Mouse (Mus musculus) limb, embryonic 14.5 days (tissue): ENCODE data around the gene Smpd2. TPM values are rescaled to one million over a fixed set of nuclear protein-coding genes. Genes with fewer than 3 reads are reported as not detected.
A peak's percentile ranks its signal among the peaks of the same experiment; 100 is the strongest.

Source experiments
- ATAC-seq: fragments of 200-750 bp; cut with Nextera tagmentation; 2 replicates; pipeline ENCODE4 v1.8.0; 2017; ENCODE audit warnings: low read depth, moderate number of reproducible peaks, moderate TSS enrichment; ENCODE audit not compliant: low FRiP score
- DNase-seq: peaks from one replicate; pipeline ENCODE4 v3.0.0-alpha.2; 2015; ENCODE audit warnings: low spot score
- H3K27ac ChIP-seq: fragments of 300-500 bp; sonication (generic); replicated peaks from 2 replicates; pipeline ENCODE4 v1.5.1; 2014; ENCODE audit warnings: low read depth, mild to moderate bottlenecking, low read length, moderate library complexity, mixed read lengths
- H3K27me3 ChIP-seq: fragments of 300-500 bp; sonication (generic); 2 replicates; pipeline ENCODE4 v1.6.1; 2014; ENCODE audit warnings: low read length, mixed read lengths; ENCODE audit not compliant: control insufficient read depth, insufficient read depth
- H3K36me3 ChIP-seq: fragments of 300-500 bp; sonication (generic); 2 replicates; pipeline ENCODE4 v1.6.1; 2014; ENCODE audit warnings: mild to moderate bottlenecking, low read length, moderate library complexity, mixed read lengths; ENCODE audit not compliant: control insufficient read depth, insufficient read depth
- H3K4me1 ChIP-seq: fragments of 300-500 bp; sonication (generic); 2 replicates; pipeline ENCODE4 v1.6.1; 2014; ENCODE audit warnings: antibody characterized with exemption, low read length, mixed read lengths; ENCODE audit not compliant: control insufficient read depth, insufficient read depth
- H3K4me2 ChIP-seq: fragments of 300-500 bp; sonication (generic); replicated peaks from 2 replicates; pipeline ENCODE4 v1.6.1; 2014; ENCODE audit warnings: low read depth, mild to moderate bottlenecking, low read length, moderate library complexity; ENCODE audit not compliant: severe bottlenecking
- H3K4me3 ChIP-seq: fragments of 300-500 bp; sonication (generic); replicated peaks from 2 replicates; pipeline ENCODE4 v1.5.1; 2014; ENCODE audit warnings: low read length
- H3K9ac ChIP-seq: fragments of 300-500 bp; sonication (generic); 2 replicates; pipeline ENCODE4 v1.6.1; 2014; ENCODE audit warnings: mild to moderate bottlenecking, low read depth, low read length, moderate library complexity; ENCODE audit not compliant: severe bottlenecking
- H3K9me3 ChIP-seq: fragments of 300-500 bp; sonication (generic); 2 replicates; pipeline ENCODE4 v1.6.1; 2016; ENCODE audit warnings: low read length; ENCODE audit not compliant: control insufficient read depth
- POLR2A ChIP-seq: fragments of 200-500 bp; IDR thresholded peaks from 2 replicates; pipeline ENCODE4 v1.8.0; 2012; ENCODE audit warnings: inconsistent platforms, mild to moderate bottlenecking, moderate library complexity, borderline replicate concordance; ENCODE audit not compliant: insufficient read depth, insufficient read length; ENCODE audit errors: extremely low read depth
- WGBS: fragments of 180-500 bp; shearing (Covaris S2); extraction: QIAGEN DNeasy Blood & Tissue Kit; methylation state at CpG from one replicate; pipeline ENCODE4 v1.1.7; 2014; 5-methylcytosine and 5-hydroxymethylcytosine counted together
- polyA plus RNA-seq, 2 experiments: library from polyadenylated mRNA; depleted of rRNA in 1 of 2; stranded (reverse) in 1 of 2; unstranded in 1 of 2; fragments of >200 nt; fragmentation: Nextera tagmentation in 1 of 2; extraction: Ambion mirVana in 1 of 2; gene quantifications; 2 replicates each; pipeline versions ENCODE4 v1.2.1 to v1.2.3; 2012 to 2014

Gene Smpd2
- polyA plus RNA-seq, 2 experiments: 46.2 to 75.2 TPM

DNA sequence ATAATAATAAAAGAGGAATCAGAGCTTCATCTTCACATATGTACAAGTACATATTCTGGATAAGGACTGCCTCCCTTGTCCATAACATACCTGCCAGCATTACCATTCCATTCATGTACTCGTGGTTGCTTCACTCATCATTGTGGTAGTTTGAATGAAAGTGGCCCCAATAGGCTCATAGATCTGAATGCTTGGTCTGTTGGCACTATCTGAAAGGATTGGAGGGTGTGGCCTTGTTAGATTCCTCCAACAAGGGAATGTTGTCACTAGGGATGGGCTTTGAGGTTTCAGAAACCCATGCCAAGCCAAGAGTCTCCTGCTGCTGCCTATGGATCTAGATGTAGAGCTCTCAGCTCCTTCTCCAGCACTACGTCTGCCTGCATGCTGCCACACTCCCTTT lies 45.8 kb upstream of the Smpd2 start:
- ATAC-seq: no peak
- no peak for DNase-seq
- no peaks in the 10 kb centered on the region for H3K27me3 ChIP-seq
- 96% methylated on average over 2 of the region's 2 CpGs for WGBS
- peaks cover 52% of the 10 kb centered on the region for H3K36me3 ChIP-seq
- H3K9me3 ChIP-seq: no peaks in the 10 kb centered on the region
- H3K4me3 ChIP-seq: no peak overlapping the region
- H3K4me2 ChIP-seq: no peak overlapping the region
- no peaks in the 10 kb centered on the region for H3K4me1 ChIP-seq
- no peak overlapping the region for H3K27ac ChIP-seq
- TF ChIP-seq POLR2A: no peak
- H3K9ac ChIP-seq: no peak overlapping the region

DNA sequence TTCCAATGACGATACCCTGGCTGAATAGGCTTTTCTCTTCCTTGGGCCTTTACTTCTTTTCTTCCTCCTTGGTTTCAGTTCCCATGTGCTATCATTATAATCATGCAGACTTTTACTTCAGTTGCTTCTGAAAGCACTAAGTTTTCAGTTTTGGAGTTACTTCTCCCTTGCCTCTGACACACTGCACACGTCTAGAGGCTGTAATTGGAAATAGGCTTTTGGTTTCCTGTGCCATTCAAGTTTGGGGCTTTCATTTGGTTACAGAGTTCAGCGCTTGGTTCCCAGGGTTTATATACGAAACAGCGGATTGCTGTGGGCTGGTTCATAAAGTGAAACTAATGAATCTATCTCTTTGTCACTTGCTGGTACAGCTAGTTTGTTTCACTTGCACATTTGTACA lies 39.8 kb upstream of the Smpd2 start:
- Histone ChIP-seq H3K9me3 (no peaks in the 10 kb centered on the region), H3K27me3 (no peaks in the 10 kb centered on the region), H3K4me1 (no peaks in the 10 kb centered on the region), H3K4me2 (no peak overlapping the region), H3K4me3 (no peak overlapping the region), H3K9ac (no peak overlapping the region), H3K27ac (no peak overlapping the region), H3K36me3 (peaks cover 71% of the 10 kb centered on the region)
- no peak for TF ChIP-seq POLR2A
- DNase-seq (no peak), ATAC-seq (no peak)
- 82% methylated on average over 5 of the region's 5 CpGs for WGBS

DNA sequence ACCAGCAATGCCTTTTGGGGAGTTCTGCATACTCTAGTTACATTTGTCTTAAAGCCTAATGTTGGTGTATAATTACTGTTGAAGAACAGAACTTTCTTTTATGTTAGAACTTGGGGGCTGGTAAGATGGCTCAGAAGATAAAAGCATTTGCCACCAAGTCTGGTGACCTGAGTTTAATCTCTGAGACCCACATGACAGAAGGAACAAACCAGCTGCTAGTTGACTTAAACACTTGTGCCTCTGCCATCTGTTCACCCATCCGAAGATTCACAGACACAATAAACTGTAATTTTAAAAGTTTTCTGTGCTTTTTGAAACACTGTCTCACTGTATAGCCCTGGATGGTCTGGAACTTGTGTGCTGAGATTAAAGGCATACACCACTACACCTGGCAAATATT lies 35.5 kb upstream of the Smpd2 start:
- no peaks in the 10 kb centered on the region for H3K9me3 ChIP-seq
- H3K9ac ChIP-seq: no peak overlapping the region
- WGBS: 77% methylated on average over 1 of the region's 1 CpGs
- no peak overlapping the region for H3K4me2 ChIP-seq
- no peak overlapping the region for H3K27ac ChIP-seq
- H3K27me3 ChIP-seq: no peaks in the 10 kb centered on the region
- no peak for ATAC-seq
- peaks cover 24% of the 10 kb centered on the region for H3K4me1 ChIP-seq
- peaks cover 57% of the 10 kb centered on the region for H3K36me3 ChIP-seq
- DNase-seq: no peak
- no peak for TF ChIP-seq POLR2A
- H3K4me3 ChIP-seq: no peak overlapping the region

DNA sequence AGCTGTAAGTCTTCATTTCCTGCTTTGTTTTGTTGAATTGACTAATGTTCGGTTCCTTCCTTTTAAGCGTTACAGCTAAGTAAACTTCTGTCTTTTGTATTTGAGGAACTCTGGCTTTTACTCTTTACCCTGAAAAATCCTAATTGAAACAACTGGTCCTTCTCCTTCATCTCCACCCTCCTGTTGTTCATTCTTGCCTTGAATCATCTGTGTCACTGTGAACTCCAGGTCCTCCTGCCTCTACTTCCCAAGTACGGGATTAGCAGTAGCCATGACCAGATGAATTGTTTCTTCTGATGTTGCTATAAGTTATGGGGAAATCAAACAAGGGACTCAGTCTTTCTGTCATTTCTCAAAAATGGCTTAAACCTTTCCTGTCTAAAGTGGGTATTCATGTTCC lies 33.2 kb upstream of the Smpd2 start:
- 75% methylated on average over 3 of the region's 3 CpGs for WGBS
- TF ChIP-seq POLR2A: no peak
- ATAC-seq (no peak), DNase-seq (no peak)
- H3K27me3 ChIP-seq: no peaks in the 10 kb centered on the region
- H3K4me1 ChIP-seq: peaks cover 26% of the 10 kb centered on the region
- peaks cover 42% of the 10 kb centered on the region for H3K36me3 ChIP-seq
- H3K4me3 ChIP-seq: no peak overlapping the region
- no peak overlapping the region for H3K27ac ChIP-seq
- H3K4me2 ChIP-seq: no peak overlapping the region
- no peak overlapping the region for H3K9ac ChIP-seq
- H3K9me3 ChIP-seq: no peaks in the 10 kb centered on the region

DNA sequence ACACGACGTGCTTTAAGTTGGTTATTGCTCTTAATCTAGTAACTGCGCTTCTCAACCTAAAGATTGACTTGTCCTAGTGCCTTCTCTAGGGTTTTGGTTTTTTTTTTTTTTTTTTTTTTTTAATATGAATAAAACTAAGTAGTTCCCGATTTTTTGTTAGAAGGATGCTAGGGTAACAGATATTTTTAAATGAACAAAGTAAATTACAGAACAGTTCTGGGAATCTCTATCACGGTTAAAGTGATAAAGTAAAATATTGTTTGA lies 30.2 kb upstream of the Smpd2 start:
- Histone ChIP-seq H3K4me3 (peak overlapping the region; percentile 96), H3K36me3 (peaks cover 23% of the 10 kb centered on the region), H3K4me1 (peaks cover 26% of the 10 kb centered on the region), H3K9me3 (no peaks in the 10 kb centered on the region), H3K27ac (0 out of 2 replicates have a peak overlapping the region, but pooled peaks have one; percentile 98), H3K4me2 (peak overlapping the region; percentile 69), H3K9ac (peak overlapping the region; percentile 93), H3K27me3 (no peaks in the 10 kb centered on the region)
- WGBS: 4% methylated on average over 5 of the region's 5 CpGs
- ATAC-seq (no peak), DNase-seq (no peak)
- TF ChIP-seq POLR2A: no peak
